Mouse (Mus musculus): ENCODE data around the gene Sort1. TPM values are rescaled to one million over a fixed set of nuclear protein-coding genes. Genes with fewer than 3 reads are reported as not detected.
A peak's percentile ranks its signal among the peaks of the same experiment; 100 is the strongest.

The Sort1 gene
- polyA plus RNA-seq, 1 experiment from 2014 or later, result 32.7 TPM

DNA sequence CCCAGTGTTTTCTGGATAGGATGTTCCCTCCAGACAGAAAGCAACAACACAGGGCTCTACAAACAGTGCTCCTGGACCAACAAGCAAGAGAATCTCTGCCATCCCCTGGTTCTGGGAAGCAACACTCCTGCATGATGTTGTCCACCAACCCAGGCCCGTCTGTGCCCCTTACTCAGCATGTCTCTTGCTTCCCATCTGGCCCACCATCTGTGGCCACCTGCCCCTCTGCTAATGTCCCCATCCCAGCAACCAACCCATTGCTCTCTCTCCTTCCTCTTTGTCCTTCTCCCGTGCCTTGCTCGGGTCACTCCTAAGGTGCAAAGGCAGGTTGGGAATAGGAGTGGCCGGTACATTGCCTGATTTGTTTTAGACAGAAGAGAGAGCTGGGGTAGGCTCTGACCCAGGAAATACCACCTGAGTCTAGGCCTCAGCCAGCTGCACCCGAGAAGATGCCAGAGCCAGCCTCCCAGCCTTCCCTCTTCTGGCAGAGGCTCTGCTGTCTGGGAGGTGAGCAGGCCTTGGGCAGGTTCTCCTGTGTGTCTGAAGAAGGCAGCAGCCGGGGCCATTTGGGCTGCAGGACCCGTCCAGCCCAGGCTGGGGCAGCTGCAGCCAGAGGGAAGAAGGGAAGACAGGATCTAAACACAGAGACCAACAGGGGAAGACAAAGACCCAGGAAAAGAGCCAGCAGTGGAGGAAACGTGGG, 125.9 kb downstream of the Sort1 start:
- DNase-seq (ENCODE audit: low spot score) (peak; percentile 53), ATAC-seq (ENCODE audit: insufficient read depth, low FRiP score, low TSS enrichment) (no peak; the same call in 1 of the 2 replicates)
- H3K4me1 ChIP-seq (ENCODE audit: control insufficient read depth, insufficient read depth, low read length), result peaks cover 38% of the 10 kb centered on the region
- no peaks in the 10 kb centered on the region for H3K27me3 ChIP-seq (ENCODE audit: control insufficient read depth, insufficient read depth, low read length)
- H3K4me2 ChIP-seq (ENCODE audit: low read depth), result peak overlapping the region; percentile 87
- H3K9ac ChIP-seq (ENCODE audit: low read length), result peak overlapping the region; percentile 89
- H3K36me3 ChIP-seq (ENCODE audit: control insufficient read depth, insufficient read depth, low read length), result peaks cover 31% of the 10 kb centered on the region
- peak overlapping the region; percentile 97 for H3K27ac ChIP-seq (ENCODE audit: low read depth, low read length)
- 35% methylated on average over 8 of the region's 8 CpGs for WGBS
- H3K9me3 ChIP-seq (ENCODE audit: control insufficient read depth, low read length), result peaks cover 8% of the 10 kb centered on the region
- H3K4me3 ChIP-seq (ENCODE audit: low read depth, low read length), result peak overlapping the region; percentile 41

DNA sequence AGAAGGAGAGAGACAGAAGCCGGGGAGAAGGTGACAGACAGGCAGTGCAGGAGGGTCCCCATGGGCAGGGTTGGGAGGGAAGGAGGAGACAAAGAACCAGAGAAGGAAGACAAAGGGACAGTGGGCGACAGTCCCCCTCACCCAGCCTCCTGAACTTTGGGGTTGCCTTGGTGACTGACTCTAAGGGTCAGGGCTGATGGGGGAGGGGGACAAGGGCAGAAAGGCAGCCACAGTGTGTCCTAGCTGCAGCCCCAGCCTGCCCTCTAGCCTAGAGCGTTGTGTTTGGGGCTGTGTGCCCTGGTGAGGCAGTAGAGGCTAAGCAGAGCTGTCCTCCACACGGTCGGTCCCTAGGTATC, 126.5 kb downstream of the Sort1 start:
- peak overlapping the region; percentile 41 for H3K4me3 ChIP-seq (ENCODE audit: low read depth, low read length)
- H3K27ac ChIP-seq (ENCODE audit: low read depth, low read length), result peak overlapping the region; percentile 97
- H3K27me3 ChIP-seq (ENCODE audit: control insufficient read depth, insufficient read depth, low read length), result no peaks in the 10 kb centered on the region
- WGBS, result 16% methylated on average over 5 of the region's 5 CpGs
- peaks cover 39% of the 10 kb centered on the region for H3K4me1 ChIP-seq (ENCODE audit: control insufficient read depth, insufficient read depth, low read length)
- DNase-seq (ENCODE audit: low spot score) (peak; percentile 79), ATAC-seq (ENCODE audit: insufficient read depth, low FRiP score, low TSS enrichment) (peak; percentile 49)
- H3K4me2 ChIP-seq (ENCODE audit: low read depth), result peak overlapping the region; percentile 87
- peak overlapping the region; percentile 89 for H3K9ac ChIP-seq (ENCODE audit: low read length)
- H3K9me3 ChIP-seq (ENCODE audit: control insufficient read depth, low read length), result peaks cover 8% of the 10 kb centered on the region
- H3K36me3 ChIP-seq (ENCODE audit: control insufficient read depth, insufficient read depth, low read length), result peaks cover 31% of the 10 kb centered on the region

Other genes starting within 250 kb of the Sort1 start
- 12.4 and 12.9 TPM in 2 replicates for gene Gstm4, start 239.2 kb upstream of the Sort1 start, polyA plus RNA-seq (2014; fragmentation: Nextera tagmentation; extraction: Ambion mirVana)
- gene Ampd2, start 197.4 kb upstream of the Sort1 start, polyA plus RNA-seq (2014; fragmentation: Nextera tagmentation; extraction: Ambion mirVana), result 40.1 and 42.9 TPM in 2 replicates
- 0.73 and 0.99 TPM in 2 replicates for gene Gnat2, start 191.3 kb upstream of the Sort1 start, polyA plus RNA-seq (2014; fragmentation: Nextera tagmentation; extraction: Ambion mirVana)
- 210 and 217 TPM in 2 replicates for gene Gnai3, start 137.9 kb upstream of the Sort1 start, polyA plus RNA-seq (2014; fragmentation: Nextera tagmentation; extraction: Ambion mirVana)
- gene Gpr61, start 129.2 kb upstream of the Sort1 start, polyA plus RNA-seq (2014; fragmentation: Nextera tagmentation; extraction: Ambion mirVana), result 0.45 and 1.1 TPM in 2 replicates
- gene Amigo1, start 97.7 kb upstream of the Sort1 start, polyA plus RNA-seq (2014; fragmentation: Nextera tagmentation; extraction: Ambion mirVana), result 6.5 and 7.2 TPM in 2 replicates
- 2.1 and 2.9 TPM in 2 replicates for gene Cyb561d1, start 82.9 kb upstream of the Sort1 start, polyA plus RNA-seq (2014; fragmentation: Nextera tagmentation; extraction: Ambion mirVana)
- 21.1 and 24.5 TPM in 2 replicates for gene Atxn7l2, start 73.1 kb upstream of the Sort1 start, polyA plus RNA-seq (2014; fragmentation: Nextera tagmentation; extraction: Ambion mirVana)
- 0.46 and 0.76 TPM in 2 replicates for gene Sypl2, start 57.4 kb upstream of the Sort1 start, polyA plus RNA-seq (2014; fragmentation: Nextera tagmentation; extraction: Ambion mirVana)
- gene Psma5, start 27.2 kb upstream of the Sort1 start, polyA plus RNA-seq (2014; fragmentation: Nextera tagmentation; extraction: Ambion mirVana), result 294 and 297 TPM in 2 replicates
- 0.19 and 0.31 TPM in 2 replicates for gene Mybphl, start 80.8 kb downstream of the Sort1 start, polyA plus RNA-seq (2014; fragmentation: Nextera tagmentation; extraction: Ambion mirVana)
- 52.0 and 54.0 TPM in 2 replicates for gene Psrc1, start 99.8 kb downstream of the Sort1 start, polyA plus RNA-seq (2014; fragmentation: Nextera tagmentation; extraction: Ambion mirVana)
- 65.2 and 65.5 TPM in 2 replicates for gene Celsr2, start 131.5 kb downstream of the Sort1 start, polyA plus RNA-seq (2014; fragmentation: Nextera tagmentation; extraction: Ambion mirVana)
- 214 and 216 TPM in 2 replicates for gene Sars, start 161.1 kb downstream of the Sort1 start, polyA plus RNA-seq (2014; fragmentation: Nextera tagmentation; extraction: Ambion mirVana)

Measured in neural tube, embryonic 11.5 days (tissue).